Mouse (Mus musculus): ENCODE measurements around the gene Aoc2. TPM values are rescaled to one million over a fixed set of nuclear protein-coding genes. Genes with fewer than 3 reads are reported as not detected.

Gene Aoc2
- polyA plus RNA-seq, 1 experiment: 1.2 TPM

DNA sequence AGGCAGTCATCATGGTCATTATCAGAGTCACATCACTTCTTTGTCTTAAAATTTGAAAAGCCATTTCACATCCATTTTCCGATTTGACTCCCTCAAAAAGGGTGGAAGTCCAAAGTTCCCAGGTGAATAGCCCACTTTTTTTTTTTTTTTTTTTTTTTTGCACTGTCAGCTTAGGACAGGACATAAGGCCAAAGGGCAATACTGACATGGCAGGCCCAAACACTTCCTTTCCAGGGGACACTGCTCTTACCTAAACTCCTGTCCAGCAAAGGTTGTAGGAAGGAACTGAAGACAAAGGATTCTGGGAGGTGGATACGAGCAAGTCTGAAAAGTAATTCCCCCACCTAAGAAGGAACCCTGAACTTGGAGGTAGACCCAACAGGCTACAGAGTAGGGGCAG, 31.1 kb downstream of the Aoc2 start:
- no peak for TF ChIP-seq CTCF (IDR thresholded peaks at IDR 0.05; ENCODE audit: control insufficient read depth, insufficient read depth, insufficient read length)
- TF ChIP-seq MYOD1 (IDR thresholded peaks at IDR 0.05; ENCODE audit: control insufficient read depth, insufficient read length, low read depth): no peak
- no peak for TF ChIP-seq MYOG (IDR thresholded peaks at IDR 0.05; ENCODE audit: control insufficient read depth, extremely low read depth, insufficient read length)
- TF ChIP-seq MAX (IDR thresholded peaks at IDR 0.05): no peak
- no peak for TF ChIP-seq USF1 (IDR thresholded peaks at IDR 0.05; ENCODE audit: low read depth)
- TF ChIP-seq FOSL1 (IDR thresholded peaks at IDR 0.05; ENCODE audit: insufficient read depth, low read length, poor library complexity, severe bottlenecking): no peak
- no peak for TF ChIP-seq CEBPB (IDR thresholded peaks at IDR 0.05; ENCODE audit: low read depth)
- no peaks in the 10 kb centered on the region for H3K36me3 ChIP-seq (ENCODE audit: control insufficient read depth, insufficient read depth)
- no peak overlapping the region for H3ac ChIP-seq (ENCODE audit: control insufficient read depth, insufficient read length, low read depth)
- H3K4me3 ChIP-seq (ENCODE audit: insufficient read depth, poor library complexity, severe bottlenecking): no peak overlapping the region
- H3K27me3 ChIP-seq (ENCODE audit: control insufficient read depth, insufficient read depth, insufficient read length): peaks cover 17% of the 10 kb centered on the region
- no peaks in the 10 kb centered on the region for H3K79me2 ChIP-seq (ENCODE audit: control insufficient read depth, insufficient read depth)
- no peaks in the 10 kb centered on the region for H3K79me3 ChIP-seq (ENCODE audit: low read depth)

DNA sequence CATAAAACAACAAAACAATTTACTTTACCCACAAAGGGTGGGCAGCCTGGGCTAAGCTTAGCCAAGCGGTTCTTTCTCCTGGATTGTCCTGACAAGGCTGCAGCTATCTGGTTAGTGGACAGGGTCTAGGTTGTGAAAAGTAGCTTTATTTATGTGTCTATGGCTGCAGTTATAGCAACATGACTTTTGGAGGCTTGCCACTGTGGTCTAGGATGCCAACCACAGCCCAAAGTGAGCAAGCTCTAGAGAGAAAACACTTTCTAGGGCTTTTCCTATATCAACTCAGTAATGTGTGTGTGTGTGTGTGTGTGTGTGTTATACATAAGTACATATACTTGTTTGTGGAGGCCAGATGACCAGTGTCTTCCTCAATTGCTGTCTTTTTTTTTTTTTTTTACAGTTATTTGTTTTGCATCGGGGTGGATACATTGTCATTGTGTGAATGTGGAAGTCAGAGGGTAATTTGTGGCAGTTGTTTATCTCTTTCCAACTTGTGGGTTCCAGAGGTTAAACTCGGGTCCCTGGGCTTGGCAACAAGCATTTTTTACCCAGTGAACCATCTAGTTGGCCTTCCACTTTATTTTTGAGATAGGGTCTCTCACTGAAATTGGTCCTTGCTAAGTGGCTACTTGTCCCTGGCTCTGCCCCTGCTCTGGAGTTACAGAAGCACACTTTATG, 32.8 kb downstream of the Aoc2 start:
- H3K79me2 ChIP-seq (ENCODE audit: control insufficient read depth, insufficient read depth): no peaks in the 10 kb centered on the region
- H3K4me3 ChIP-seq (ENCODE audit: insufficient read depth, poor library complexity, severe bottlenecking): no peak overlapping the region
- H3K27me3 ChIP-seq (ENCODE audit: control insufficient read depth, insufficient read depth, insufficient read length): peaks cover 15% of the 10 kb centered on the region
- no peaks in the 10 kb centered on the region for H3K36me3 ChIP-seq (ENCODE audit: control insufficient read depth, insufficient read depth)
- TF ChIP-seq MYOG (IDR thresholded peaks at IDR 0.05; ENCODE audit: control insufficient read depth, extremely low read depth, insufficient read length): no peak
- TF ChIP-seq USF1 (IDR thresholded peaks at IDR 0.05; ENCODE audit: low read depth): no peak
- no peak for TF ChIP-seq FOSL1 (IDR thresholded peaks at IDR 0.05; ENCODE audit: insufficient read depth, low read length, poor library complexity, severe bottlenecking)
- no peak for TF ChIP-seq MYOD1 (IDR thresholded peaks at IDR 0.05; ENCODE audit: control insufficient read depth, insufficient read length, low read depth)
- no peak for TF ChIP-seq MAX (IDR thresholded peaks at IDR 0.05)
- no peak for TF ChIP-seq CEBPB (IDR thresholded peaks at IDR 0.05; ENCODE audit: low read depth)
- no peak for TF ChIP-seq CTCF (IDR thresholded peaks at IDR 0.05; ENCODE audit: control insufficient read depth, insufficient read depth, insufficient read length)
- H3ac ChIP-seq (ENCODE audit: control insufficient read depth, insufficient read length, low read depth): no peak overlapping the region
- H3K79me3 ChIP-seq (ENCODE audit: low read depth): no peaks in the 10 kb centered on the region

DNA sequence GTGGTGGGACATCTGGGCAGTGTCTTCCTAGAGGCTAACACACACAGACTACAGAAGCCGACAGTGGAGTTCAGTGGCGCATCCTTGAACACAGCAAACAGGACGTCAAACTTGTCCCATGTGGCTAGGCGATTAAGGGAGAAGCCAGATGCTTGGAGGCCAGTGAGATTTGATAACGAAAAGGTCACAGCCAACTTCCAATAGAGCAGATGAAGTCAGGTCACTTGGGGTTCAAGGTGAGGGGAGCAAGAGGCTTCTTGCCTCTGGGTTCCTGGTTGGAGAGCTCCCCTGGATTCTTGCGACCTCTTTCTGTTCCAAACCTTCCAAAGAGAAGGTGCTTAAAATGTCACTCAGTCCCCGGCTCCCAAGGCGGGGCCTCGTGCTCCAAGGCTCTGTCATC, 34.9 kb downstream of the Aoc2 start:
- Histone ChIP-seq H3K4me3 (ENCODE audit: insufficient read depth, poor library complexity, severe bottlenecking) (no peak overlapping the region), H3ac (ENCODE audit: control insufficient read depth, insufficient read length, low read depth) (no peak overlapping the region), H3K27me3 (ENCODE audit: control insufficient read depth, insufficient read depth, insufficient read length) (peaks cover 14% of the 10 kb centered on the region), H3K79me3 (ENCODE audit: low read depth) (no peaks in the 10 kb centered on the region), H3K79me2 (ENCODE audit: control insufficient read depth, insufficient read depth) (no peaks in the 10 kb centered on the region), H3K36me3 (ENCODE audit: control insufficient read depth, insufficient read depth) (no peaks in the 10 kb centered on the region)
- TF ChIP-seq CTCF (IDR thresholded peaks at IDR 0.05; ENCODE audit: control insufficient read depth, insufficient read depth, insufficient read length) (no peak), FOSL1 (IDR thresholded peaks at IDR 0.05; ENCODE audit: insufficient read depth, low read length, poor library complexity, severe bottlenecking) (no peak), USF1 (IDR thresholded peaks at IDR 0.05; ENCODE audit: low read depth) (no peak), MYOG (IDR thresholded peaks at IDR 0.05; ENCODE audit: control insufficient read depth, extremely low read depth, insufficient read length) (no peak), CEBPB (IDR thresholded peaks at IDR 0.05; ENCODE audit: low read depth) (no peak), MYOD1 (IDR thresholded peaks at IDR 0.05; ENCODE audit: control insufficient read depth, insufficient read length, low read depth) (no peak), MAX (IDR thresholded peaks at IDR 0.05) (no peak)

DNA sequence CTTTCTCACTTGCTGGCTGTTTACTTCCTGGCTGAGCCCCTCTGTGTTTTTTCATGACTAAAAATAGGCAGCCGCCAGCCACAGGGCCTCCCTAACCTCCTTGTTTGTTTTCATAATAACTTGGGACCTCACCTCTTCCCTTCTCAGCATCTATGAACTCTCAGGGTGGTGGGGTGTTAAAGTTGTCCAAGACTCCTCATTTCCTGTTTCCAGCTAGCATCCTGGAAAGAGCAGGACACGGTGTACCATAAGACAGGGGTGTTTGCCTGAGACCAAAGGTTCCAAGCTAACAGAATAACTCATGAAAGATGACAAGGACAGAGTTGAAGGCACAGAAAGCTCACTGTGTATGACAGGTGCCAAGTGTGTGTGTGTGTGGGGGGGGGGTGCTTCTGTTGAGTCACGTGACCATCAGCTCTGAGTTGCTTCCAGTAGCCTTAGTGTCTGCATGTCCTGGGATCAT, 35.8 kb downstream of the Aoc2 start:
- no peaks in the 10 kb centered on the region for H3K79me2 ChIP-seq (ENCODE audit: control insufficient read depth, insufficient read depth)
- H3K4me3 ChIP-seq (ENCODE audit: insufficient read depth, poor library complexity, severe bottlenecking): no peak overlapping the region
- TF ChIP-seq USF1 (IDR thresholded peaks at IDR 0.05; ENCODE audit: low read depth) (peak; percentile 78), FOSL1 (IDR thresholded peaks at IDR 0.05; ENCODE audit: insufficient read depth, low read length, poor library complexity, severe bottlenecking) (no peak)
- H3ac ChIP-seq (ENCODE audit: control insufficient read depth, insufficient read length, low read depth): no peak overlapping the region
- peaks cover 14% of the 10 kb centered on the region for H3K27me3 ChIP-seq (ENCODE audit: control insufficient read depth, insufficient read depth, insufficient read length)
- no peaks in the 10 kb centered on the region for H3K79me3 ChIP-seq (ENCODE audit: low read depth)
- H3K36me3 ChIP-seq (ENCODE audit: control insufficient read depth, insufficient read depth): no peaks in the 10 kb centered on the region

DNA sequence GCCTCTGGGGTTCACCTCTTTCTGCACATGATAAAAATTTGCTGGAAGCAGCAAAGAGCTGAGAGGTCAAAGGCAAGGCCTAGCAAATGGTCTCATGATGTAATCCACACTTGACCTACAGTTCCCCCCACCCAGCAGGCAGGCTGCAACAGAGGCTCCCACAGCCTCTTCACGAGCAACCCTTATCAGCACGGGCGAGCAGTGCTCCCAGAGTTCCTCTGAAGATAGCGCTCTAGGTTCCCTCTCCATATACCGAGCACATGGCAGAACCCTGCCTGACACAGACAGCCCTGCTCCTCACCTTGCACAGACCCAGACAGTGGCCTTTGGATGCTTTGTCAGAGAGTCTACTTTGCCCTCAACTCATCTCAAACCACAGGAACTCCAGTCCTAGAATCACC, 39.7 kb downstream of the Aoc2 start:
- no peak overlapping the region for H3K4me3 ChIP-seq (ENCODE audit: insufficient read depth, poor library complexity, severe bottlenecking)
- no peaks in the 10 kb centered on the region for H3K36me3 ChIP-seq (ENCODE audit: control insufficient read depth, insufficient read depth)
- TF ChIP-seq CEBPB (IDR thresholded peaks at IDR 0.05; ENCODE audit: low read depth) (no peak), MAX (IDR thresholded peaks at IDR 0.05) (no peak), CTCF (IDR thresholded peaks at IDR 0.05; ENCODE audit: control insufficient read depth, insufficient read depth, insufficient read length) (no peak), MYOD1 (IDR thresholded peaks at IDR 0.05; ENCODE audit: control insufficient read depth, insufficient read length, low read depth) (no peak), FOSL1 (IDR thresholded peaks at IDR 0.05; ENCODE audit: insufficient read depth, low read length, poor library complexity, severe bottlenecking) (no peak), USF1 (IDR thresholded peaks at IDR 0.05; ENCODE audit: low read depth) (no peak)
- no peaks in the 10 kb centered on the region for H3K79me2 ChIP-seq (ENCODE audit: control insufficient read depth, insufficient read depth)
- no peaks in the 10 kb centered on the region for H3K79me3 ChIP-seq (ENCODE audit: low read depth)
- H3ac ChIP-seq (ENCODE audit: control insufficient read depth, insufficient read length, low read depth): no peak overlapping the region
- H3K27me3 ChIP-seq (ENCODE audit: control insufficient read depth, insufficient read depth, insufficient read length): peaks cover 17% of the 10 kb centered on the region
